In genomic region chr8:126591141-126591820, GRCm38 (mm10) we compare ENCODE assay signal across 8 mouse cellular contexts. TPM values are rescaled to one million over a fixed set of nuclear protein-coding genes. Genes with fewer than 3 reads are reported as not detected.
DNase-seq lines count a peak whose midpoint lies in the region; ATAC-seq and TF ChIP-seq lines count a peak whose summit lies in the region.

No protein-coding gene starts in this region.

- WGBS in embryonic facial prominence, embryonic 12.5 days = 2% methylated on average over 20 of the region's 20 CpGs
- 1% methylated on average over 20 of the region's 20 CpGs for WGBS in heart, embryonic 15.5 days
- WGBS in small intestine, adult 2 months = 0% methylated on average over 20 of the region's 20 CpGs

- DNase-seq in CD4-positive, CD25-positive, alpha-beta regulatory T cell, adult 2 months (ENCODE audit: low read depth, low spot score) = peak; percentile 62
- DNase-seq in NIH3T3 (ENCODE audit: low read depth) = peak; percentile 67
- peak; percentile 43 to 49 for DNase-seq in layer of hippocampus, adult 18-20 months (ENCODE audit: low spot score in 2 of 2)
- peak; percentile 56 for DNase-seq in lung, postnatal 25 days (ENCODE audit: low spot score)

- H3K36me3 ChIP-seq in embryonic facial prominence, embryonic 12.5 days = peaks cover 18% of the 10 kb centered on the region; the same call in 1 of the 2 replicates
- H3K36me3 ChIP-seq in heart, embryonic 15.5 days = 0 out of 2 replicates have a peak, but pooled peaks cover 7% of the 10 kb centered on the region
- H3K36me3 ChIP-seq in small intestine, adult 2 months (ENCODE audit: control insufficient read depth, insufficient read depth, low read length) = peaks cover 42% of the 10 kb centered on the region

- H3K27ac ChIP-seq in embryonic facial prominence, embryonic 12.5 days = peak overlapping the region; percentile 100
- peak overlapping the region; percentile 100 for H3K27ac ChIP-seq in heart, embryonic 15.5 days
- peak overlapping the region; percentile 86 for H3K27ac ChIP-seq in small intestine, adult 2 months (ENCODE audit: insufficient read depth, low read depth, low read length)

- ATAC-seq in CD4-positive, CD25-positive, alpha-beta regulatory T cell, adult 4 months = no peak
- no peak for ATAC-seq in embryonic facial prominence, embryonic 12.5 days (ENCODE audit: insufficient number of reproducible peaks, insufficient read depth, low FRiP score, low TSS enrichment)
- ATAC-seq in heart, embryonic 15.5 days (replicated peaks; ENCODE audit: insufficient number of reproducible peaks, insufficient read depth, low FRiP score, low read depth) = no peak

- H3K9me3 ChIP-seq in embryonic facial prominence, embryonic 12.5 days = no peaks in the 10 kb centered on the region
- H3K9me3 ChIP-seq in heart, embryonic 15.5 days (replicated peaks) = no peaks in the 10 kb centered on the region

- peaks cover 53% of the 10 kb centered on the region for H3K4me1 ChIP-seq in embryonic facial prominence, embryonic 12.5 days
- H3K4me1 ChIP-seq in heart, embryonic 15.5 days (replicated peaks) = peaks cover 30% of the 10 kb centered on the region
- H3K4me1 ChIP-seq in small intestine, adult 2 months (ENCODE audit: control insufficient read depth, insufficient read depth, insufficient read length, low read length) = peaks cover 14% of the 10 kb centered on the region

- peak overlapping the region; percentile 99 for H3K4me2 ChIP-seq in embryonic facial prominence, embryonic 12.5 days (replicated peaks)
- peak overlapping the region; percentile 84 for H3K4me2 ChIP-seq in heart, embryonic 15.5 days

- peak overlapping the region; percentile 100 for H3K9ac ChIP-seq in embryonic facial prominence, embryonic 12.5 days
- H3K9ac ChIP-seq in heart, embryonic 15.5 days = peak overlapping the region; percentile 98

- no peak for TF ChIP-seq CTCF in small intestine, adult 2 months (IDR thresholded peaks at IDR 0.05; ENCODE audit: extremely low read depth, insufficient read length, insufficient replicate concordance, low read depth, low read length)

- peak overlapping the region; percentile 100 for H3K4me3 ChIP-seq in embryonic facial prominence, embryonic 12.5 days
- peak overlapping the region; percentile 92 for H3K4me3 ChIP-seq in heart, embryonic 15.5 days
- peak overlapping the region; percentile 77 for H3K4me3 ChIP-seq in small intestine, adult 2 months (ENCODE audit: low read depth, low read length)

- no peaks in the 10 kb centered on the region for H3K27me3 ChIP-seq in embryonic facial prominence, embryonic 12.5 days
- H3K27me3 ChIP-seq in heart, embryonic 15.5 days = no peaks in the 10 kb centered on the region
- no peaks in the 10 kb centered on the region for H3K27me3 ChIP-seq in small intestine, adult 2 months (ENCODE audit: control insufficient read depth, insufficient read depth, low read length)

- peak; percentile 16; the same call in 1 of the 2 replicates for TF ChIP-seq POLR2A in small intestine, adult 2 months (IDR thresholded peaks at IDR 0.05; ENCODE audit: low read depth, low read length)

RNA-seq across cellular contexts. Expression of gene Irf2bp2, which starts 2.5 kb away (rescaled TPM):
- polyA plus RNA-seq in CD4-positive, CD25-positive, alpha-beta regulatory T cell, adult 4 months (2017; shearing (Covaris generic)) = 10 to 100 TPM; 15.5 to 22.4 TPM
- polyA plus RNA-seq in embryonic facial prominence, embryonic 12.5 days (2016; fragmentation: Nextera tagmentation; extraction: Ambion mirVana) = 11.5 and 12.0 TPM in 2 replicates
- 10.3 and 10.4 TPM in 2 replicates for polyA plus RNA-seq in heart, embryonic 15.5 days (2015; fragmentation: Nextera tagmentation; extraction: Ambion mirVana)
- total RNA-seq in layer of hippocampus, adult 18-20 months (2021) = 10 to 100 TPM; 62.6 to 73.0 TPM
- 50.5 and 91.6 TPM in 2 replicates for polyA plus RNA-seq in small intestine, adult 2 months (2012; rRNA removed)
